20 mouse cellular contexts compared by ENCODE assay signal in genomic region chr17:83364296-83364695, GRCm38 (mm10). TPM values are rescaled to one million over a fixed set of nuclear protein-coding genes. Genes with fewer than 3 reads are reported as not detected.
DNase-seq lines count a peak whose midpoint lies in the region; ATAC-seq and TF ChIP-seq lines count a peak whose summit lies in the region.
"Had no signal": no experiment of that assay in that cellular context is flagged by ENCODE, and none has a peak within 500 bp of the region (broad histone marks: within the 10 kb centered on the region; RNA-seq: fewer than 3 reads in every experiment).

No protein-coding gene starts in this region.

- H3K9ac ChIP-seq in heart, embryonic 11.5 days (ENCODE audit: low read depth, low read length), result no peak overlapping the region
- H3K9ac ChIP-seq in heart, embryonic 13.5 days, result no peak overlapping the region
- no peak overlapping the region for H3K9ac ChIP-seq in liver, postnatal 0 days (replicated peaks)
- H3K9ac ChIP-seq in liver, embryonic 11.5 days (ENCODE audit: low read depth, low read length), result no peak overlapping the region
- H3K9ac ChIP-seq in midbrain, embryonic 11.5 days (ENCODE audit: low read length), result no peak overlapping the region
- H3K9ac ChIP-seq in midbrain, embryonic 15.5 days, result no peak overlapping the region

- 59% methylated on average over 5 of the region's 5 CpGs for WGBS in heart, embryonic 11.5 days (ENCODE audit: insufficient replicate concordance)
- 65% methylated on average over 5 of the region's 5 CpGs for WGBS in heart, embryonic 13.5 days
- 54% methylated on average over 5 of the region's 5 CpGs for WGBS in liver, postnatal 0 days (ENCODE audit: insufficient replicate concordance)
- WGBS in liver, embryonic 11.5 days, result 72% methylated on average over 5 of the region's 5 CpGs
- WGBS in midbrain, embryonic 11.5 days, result 77% methylated on average over 5 of the region's 5 CpGs
- 80% methylated on average over 5 of the region's 5 CpGs for WGBS in midbrain, embryonic 15.5 days

- TF ChIP-seq EP300 in liver, postnatal 0 days (IDR thresholded peaks at IDR 0.05; ENCODE audit: low read depth), result no peak

- no peaks in the 10 kb centered on the region for H3K36me3 ChIP-seq in heart, embryonic 11.5 days (ENCODE audit: control insufficient read depth, insufficient read depth, low read length)
- no peaks in the 10 kb centered on the region for H3K36me3 ChIP-seq in heart, embryonic 13.5 days
- no peaks in the 10 kb centered on the region for H3K36me3 ChIP-seq in liver, postnatal 0 days (replicated peaks; ENCODE audit: insufficient read depth, low read length)
- no peaks in the 10 kb centered on the region for H3K36me3 ChIP-seq in liver, embryonic 11.5 days (ENCODE audit: control insufficient read depth, insufficient read depth, low read length)
- H3K36me3 ChIP-seq in midbrain, embryonic 11.5 days (ENCODE audit: control insufficient read depth, insufficient read depth, low read length), result no peaks in the 10 kb centered on the region
- H3K36me3 ChIP-seq in midbrain, embryonic 15.5 days (replicated peaks), result no peaks in the 10 kb centered on the region

- H3K4me3 ChIP-seq in heart, embryonic 11.5 days (ENCODE audit: low read depth, low read length), result no peak overlapping the region
- H3K4me3 ChIP-seq in heart, embryonic 13.5 days, result no peak overlapping the region
- H3K4me3 ChIP-seq in liver, postnatal 0 days (ENCODE audit: low read depth, low read length), result no peak overlapping the region
- H3K4me3 ChIP-seq in liver, embryonic 11.5 days (ENCODE audit: low read depth, low read length), result no peak overlapping the region
- no peak overlapping the region for H3K4me3 ChIP-seq in midbrain, embryonic 11.5 days (ENCODE audit: low read depth, low read length)
- H3K4me3 ChIP-seq in midbrain, embryonic 15.5 days, result no peak overlapping the region

- no peaks in the 10 kb centered on the region for H3K27me3 ChIP-seq in heart, embryonic 11.5 days (ENCODE audit: control insufficient read depth, insufficient read depth, low read length)
- no peaks in the 10 kb centered on the region for H3K27me3 ChIP-seq in heart, embryonic 13.5 days (replicated peaks)
- H3K27me3 ChIP-seq in liver, postnatal 0 days (ENCODE audit: insufficient read depth, low read length), result no peaks in the 10 kb centered on the region
- H3K27me3 ChIP-seq in liver, embryonic 11.5 days (replicated peaks; ENCODE audit: control insufficient read depth, insufficient read depth, low read length), result no peaks in the 10 kb centered on the region
- no peaks in the 10 kb centered on the region for H3K27me3 ChIP-seq in midbrain, embryonic 11.5 days (ENCODE audit: control insufficient read depth, insufficient read depth, low read length)
- H3K27me3 ChIP-seq in midbrain, embryonic 15.5 days (replicated peaks), result no peaks in the 10 kb centered on the region
- H3K27me3 ChIP-seq: CH12.LX, Patski had no signal

- intact Hi-C loops in heart, postnatal 14 days (cut with DNase I), result no loop called here

- H3K27ac ChIP-seq in heart, embryonic 11.5 days (ENCODE audit: low read depth, low read length), result no peak overlapping the region
- H3K27ac ChIP-seq in heart, embryonic 13.5 days (replicated peaks), result peak overlapping the region; percentile 20; the same call in 1 of the 2 replicates
- H3K27ac ChIP-seq in liver, postnatal 0 days (ENCODE audit: low read depth), result 0 out of 2 replicates have a peak overlapping the region, but pooled peaks have one; percentile 13
- H3K27ac ChIP-seq in liver, embryonic 11.5 days (ENCODE audit: low read depth, low read length), result no peak overlapping the region
- H3K27ac ChIP-seq in midbrain, embryonic 11.5 days (ENCODE audit: low read depth, low read length), result no peak overlapping the region
- no peak overlapping the region for H3K27ac ChIP-seq in midbrain, embryonic 15.5 days

- H3K9me3 ChIP-seq in heart, embryonic 11.5 days (replicated peaks; ENCODE audit: control insufficient read depth, low read length), result no peaks in the 10 kb centered on the region
- no peaks in the 10 kb centered on the region for H3K9me3 ChIP-seq in heart, embryonic 13.5 days
- H3K9me3 ChIP-seq in liver, postnatal 0 days (ENCODE audit: low read length), result no peaks in the 10 kb centered on the region
- H3K9me3 ChIP-seq in liver, embryonic 11.5 days (ENCODE audit: control insufficient read depth, low read length), result no peaks in the 10 kb centered on the region
- H3K9me3 ChIP-seq in midbrain, embryonic 11.5 days (ENCODE audit: control insufficient read depth, low read length), result no peaks in the 10 kb centered on the region
- no peaks in the 10 kb centered on the region for H3K9me3 ChIP-seq in midbrain, embryonic 15.5 days
- H3K9me3 ChIP-seq: G1E had no signal

- H3K4me2 ChIP-seq in heart, embryonic 11.5 days, result no peak overlapping the region
- H3K4me2 ChIP-seq in heart, embryonic 13.5 days, result no peak overlapping the region
- H3K4me2 ChIP-seq in liver, postnatal 0 days (ENCODE audit: low read depth, low read length), result no peak overlapping the region
- H3K4me2 ChIP-seq in liver, embryonic 11.5 days, result no peak overlapping the region
- H3K4me2 ChIP-seq in midbrain, embryonic 11.5 days, result no peak overlapping the region
- H3K4me2 ChIP-seq in midbrain, embryonic 15.5 days, result no peak overlapping the region

- ATAC-seq in heart, embryonic 11.5 days (replicated peaks; ENCODE audit: insufficient number of reproducible peaks, low FRiP score, low TSS enrichment), result no peak
- ATAC-seq in heart, embryonic 13.5 days (ENCODE audit: extremely low read depth, insufficient number of reproducible peaks, low FRiP score, low TSS enrichment), result no peak
- no peak for ATAC-seq in liver, postnatal 0 days
- no peak for ATAC-seq in liver, embryonic 11.5 days (replicated peaks; ENCODE audit: low FRiP score)
- ATAC-seq in midbrain, embryonic 11.5 days (ENCODE audit: low FRiP score), result no peak
- no peak for ATAC-seq in midbrain, embryonic 15.5 days (replicated peaks)
- ATAC-seq: Patski had no signal

- H3K4me1 ChIP-seq in heart, embryonic 11.5 days (ENCODE audit: control insufficient read depth, insufficient read depth, low read length), result peaks cover 45% of the 10 kb centered on the region
- H3K4me1 ChIP-seq in heart, embryonic 13.5 days, result peaks cover 83% of the 10 kb centered on the region
- H3K4me1 ChIP-seq in liver, postnatal 0 days (ENCODE audit: insufficient read depth), result peaks cover 17% of the 10 kb centered on the region
- peaks cover 27% of the 10 kb centered on the region for H3K4me1 ChIP-seq in liver, embryonic 11.5 days (replicated peaks; ENCODE audit: control insufficient read depth, insufficient read depth, low read length)
- peaks cover 2% of the 10 kb centered on the region for H3K4me1 ChIP-seq in midbrain, embryonic 11.5 days (ENCODE audit: control insufficient read depth, insufficient read depth, low read length)
- H3K4me1 ChIP-seq in midbrain, embryonic 15.5 days, result peaks cover 3% of the 10 kb centered on the region; the same call in 1 of the 2 replicates

- TF ChIP-seq CTCF in liver, postnatal 0 days (IDR thresholded peaks at IDR 0.05; ENCODE audit: low read depth), result no peak

- DNase-seq in heart, adult 11 months, result peak; percentile 57
- no peak for DNase-seq in heart, postnatal 14 days
- no peak for DNase-seq in liver, postnatal 0 days
- no peak for DNase-seq in liver, embryonic 11.5 days (ENCODE audit: low spot score)
- DNase-seq in midbrain, embryonic 11.5 days (ENCODE audit: low spot score, missing footprints), result peak; percentile 51
- DNase-seq: adrenal gland, adult 2 months; adrenal gland, adult 8-10 months; adrenal gland, postnatal 10 days; adrenal gland, postnatal 14 days; adrenal gland, postnatal 25 days; adrenal gland, postnatal 36 days; B cell, adult 2 months; cerebellum, adult 11 months; cerebellum, adult 11-12 months had no signal

RNA-seq across cellular contexts. Expression of gene Eml4, which starts 13.6 kb away (rescaled TPM):
- polyA plus RNA-seq in heart, embryonic 11.5 days (2014; fragmentation: Nextera tagmentation; extraction: Ambion mirVana), result 24.4 and 35.0 TPM in 2 replicates
- 14.4 and 15.4 TPM in 2 replicates for polyA plus RNA-seq in heart, embryonic 13.5 days (2015; fragmentation: Nextera tagmentation; extraction: Ambion mirVana)
- total RNA-seq in heart, postnatal 14 days (2021), result 1 to 10 TPM; 8.3 TPM
- polyA plus RNA-seq in liver, postnatal 0 days (2015; fragmentation: Nextera tagmentation; extraction: Ambion mirVana), result 3.8 and 4.7 TPM in 2 replicates
- 26.2 and 28.3 TPM in 2 replicates for polyA plus RNA-seq in liver, embryonic 11.5 days (2014; fragmentation: Nextera tagmentation; extraction: Ambion mirVana)
- 40.5 and 41.2 TPM in 2 replicates for polyA plus RNA-seq in midbrain, embryonic 11.5 days (2014; fragmentation: Nextera tagmentation; extraction: Ambion mirVana)
- polyA plus RNA-seq in midbrain, embryonic 15.5 days (2015; fragmentation: Nextera tagmentation; extraction: Ambion mirVana), result 34.0 and 35.2 TPM in 2 replicates

Comparison
In these comparisons a context has a peak if more than half of its experiments do, and no peak if none do; other contexts are left out.
1. DNase-seq: peak in heart, adult 11 months (single experiment) and midbrain, embryonic 11.5 days (single experiment); none in heart, postnatal 14 days (0 of 2), liver, postnatal 0 days (single experiment) and liver, embryonic 11.5 days (single experiment).
2. H3K27ac ChIP-seq: peak in heart, embryonic 13.5 days (single experiment) and liver, postnatal 0 days (single experiment); none in heart, embryonic 11.5 days (single experiment), liver, embryonic 11.5 days (single experiment), midbrain, embryonic 11.5 days (single experiment) and midbrain, embryonic 15.5 days (single experiment).